ENCODE assay signal across 26 mouse cellular contexts in genomic region chr3:142233606-142234465, GRCm38 (mm10).
A peak's percentile ranks its signal among the peaks of the same experiment; 100 is the strongest.
DNase-seq lines count a peak whose midpoint lies in the region; ATAC-seq and TF ChIP-seq lines count a peak whose summit lies in the region.
"Had no signal": no experiment of that assay in that cellular context is flagged by ENCODE, and none has a peak within 500 bp of the region (broad histone marks: within the 10 kb centered on the region; RNA-seq: fewer than 3 reads in every experiment).

No protein-coding gene starts in this region.

- H3K9me3 ChIP-seq in forebrain, embryonic 12.5 days: no peaks in the 10 kb centered on the region
- no peaks in the 10 kb centered on the region for H3K9me3 ChIP-seq in forebrain, embryonic 11.5 days (ENCODE audit: control insufficient read depth, low read length)
- H3K9me3 ChIP-seq in embryonic facial prominence, embryonic 14.5 days (ENCODE audit: control insufficient read depth, low read length): no peaks in the 10 kb centered on the region
- no peaks in the 10 kb centered on the region for H3K9me3 ChIP-seq in forebrain, postnatal 0 days (ENCODE audit: low read length)
- H3K9me3 ChIP-seq: heart, embryonic 10.5 days; heart, embryonic 15.5 days; limb, embryonic 15.5 days; liver, embryonic 13.5 days; megakaryocyte, embryonic 14.5 days; neural tube, embryonic 13.5 days had no signal

- H3K4me2 ChIP-seq in forebrain, embryonic 12.5 days: no peak overlapping the region
- H3K4me2 ChIP-seq in forebrain, embryonic 11.5 days (ENCODE audit: low read depth, low read length, severe bottlenecking): no peak overlapping the region
- no peak overlapping the region for H3K4me2 ChIP-seq in embryonic facial prominence, embryonic 14.5 days (ENCODE audit: low read depth, low read length)
- no peak overlapping the region for H3K4me2 ChIP-seq in forebrain, postnatal 0 days (ENCODE audit: low read depth)
- H3K4me2 ChIP-seq: heart, embryonic 15.5 days; limb, embryonic 15.5 days; liver, embryonic 13.5 days; neural tube, embryonic 13.5 days had no signal

- H3K9ac ChIP-seq in forebrain, embryonic 12.5 days: no peak overlapping the region
- no peak overlapping the region for H3K9ac ChIP-seq in forebrain, embryonic 11.5 days (ENCODE audit: low read length)
- H3K9ac ChIP-seq in embryonic facial prominence, embryonic 14.5 days (ENCODE audit: low read depth, low read length): no peak overlapping the region
- H3K9ac ChIP-seq in forebrain, postnatal 0 days: no peak overlapping the region
- H3K9ac ChIP-seq: heart, embryonic 15.5 days; limb, embryonic 15.5 days; liver, embryonic 13.5 days; neural tube, embryonic 13.5 days had no signal

- H3K4me1 ChIP-seq in forebrain, embryonic 12.5 days: peaks cover 3% of the 10 kb centered on the region; the same call in 1 of the 2 replicates
- H3K4me1 ChIP-seq in forebrain, embryonic 11.5 days (replicated peaks; ENCODE audit: control insufficient read depth, insufficient read depth, low read length): peaks cover 4% of the 10 kb centered on the region; the same call in 1 of the 2 replicates
- H3K4me1 ChIP-seq in embryonic facial prominence, embryonic 14.5 days (ENCODE audit: control insufficient read depth, insufficient read depth, low read length): no peaks in the 10 kb centered on the region; the same call in 1 of the 2 replicates
- H3K4me1 ChIP-seq in forebrain, postnatal 0 days (ENCODE audit: insufficient read depth): no peaks in the 10 kb centered on the region
- H3K4me1 ChIP-seq: heart, embryonic 10.5 days; heart, embryonic 15.5 days; liver, embryonic 13.5 days; megakaryocyte, embryonic 14.5 days; neural tube, embryonic 13.5 days had no signal

- H3K27me3 ChIP-seq in forebrain, embryonic 12.5 days: no peaks in the 10 kb centered on the region
- H3K27me3 ChIP-seq in forebrain, embryonic 11.5 days (ENCODE audit: control insufficient read depth, insufficient read depth, low read length): no peaks in the 10 kb centered on the region
- H3K27me3 ChIP-seq in embryonic facial prominence, embryonic 14.5 days (replicated peaks; ENCODE audit: control insufficient read depth, insufficient read depth, low read length): no peaks in the 10 kb centered on the region
- H3K27me3 ChIP-seq in forebrain, postnatal 0 days (ENCODE audit: insufficient read depth, low read length): no peaks in the 10 kb centered on the region
- H3K27me3 ChIP-seq: heart, embryonic 15.5 days; liver, embryonic 13.5 days; megakaryocyte, embryonic 14.5 days; neural tube, embryonic 13.5 days; Patski had no signal

- peak; percentile 22; the same call in 1 of the 2 replicates for ATAC-seq in forebrain, embryonic 12.5 days (ENCODE audit: low FRiP score)
- ATAC-seq in forebrain, embryonic 11.5 days (replicated peaks; ENCODE audit: low FRiP score): no peak
- ATAC-seq in embryonic facial prominence, embryonic 14.5 days (ENCODE audit: low read depth): peak; percentile 53; the same call in 1 of the 2 replicates
- peak; percentile 57 for ATAC-seq in forebrain, postnatal 0 days
- no peak for ATAC-seq in granulocyte monocyte progenitor cell, adult 5-6 weeks (replicated peaks; ENCODE audit: poor library complexity, severe bottlenecking)
- ATAC-seq: intestine, embryonic 16.5 days; lung, postnatal 0 days; Patski had no signal

- DNase-seq in forebrain, embryonic 11.5 days (ENCODE audit: low spot score): no peak
- peak; percentile 51 for DNase-seq in embryonic facial prominence, embryonic 14.5 days (ENCODE audit: low spot score)
- peak; percentile 22 for DNase-seq in forebrain, postnatal 0 days
- DNase-seq in mesoderm, embryonic 11.5 days (ENCODE audit: low read depth, low spot score): peak; percentile 26
- no peak for DNase-seq in kidney, postnatal 25 days
- DNase-seq: adrenal gland, postnatal 10 days; cerebellum, adult 11-12 months; cerebellum, adult 9-11 months; heart, adult 11 months; kidney, adult 8-10 months; layer of hippocampus, adult 9-11 months; liver, embryonic 13.5 days; lung, adult 18-20 months; midbrain, embryonic 14.5 days; right cerebral cortex, postnatal 14 days had no signal

- no peak overlapping the region for H3K4me3 ChIP-seq in forebrain, embryonic 12.5 days (replicated peaks)
- H3K4me3 ChIP-seq in forebrain, embryonic 11.5 days (ENCODE audit: low read depth, low read length): no peak overlapping the region
- no peak overlapping the region for H3K4me3 ChIP-seq in embryonic facial prominence, embryonic 14.5 days (ENCODE audit: low read depth, low read length)
- no peak overlapping the region for H3K4me3 ChIP-seq in forebrain, postnatal 0 days (ENCODE audit: low read depth, low read length)
- H3K4me3 ChIP-seq: heart, embryonic 10.5 days; heart, embryonic 15.5 days; limb, embryonic 15.5 days; liver, embryonic 13.5 days; megakaryocyte, embryonic 14.5 days; neural tube, embryonic 13.5 days had no signal

- TF ChIP-seq CTCF in forebrain, postnatal 0 days (IDR thresholded peaks at IDR 0.05; ENCODE audit: low read depth): no peak

- H3K27ac ChIP-seq in forebrain, embryonic 12.5 days: no peak overlapping the region
- no peak overlapping the region for H3K27ac ChIP-seq in forebrain, embryonic 11.5 days (ENCODE audit: low read depth, low read length)
- no peak overlapping the region for H3K27ac ChIP-seq in embryonic facial prominence, embryonic 14.5 days (replicated peaks; ENCODE audit: low read depth, low read length)
- no peak overlapping the region for H3K27ac ChIP-seq in forebrain, postnatal 0 days (ENCODE audit: low read depth, low read length)
- H3K27ac ChIP-seq: heart, embryonic 10.5 days; heart, embryonic 15.5 days; kidney, postnatal 0 days; limb, embryonic 15.5 days; liver, embryonic 13.5 days; neural tube, embryonic 13.5 days had no signal

- no peaks in the 10 kb centered on the region for H3K36me3 ChIP-seq in forebrain, embryonic 12.5 days (replicated peaks)
- no peaks in the 10 kb centered on the region for H3K36me3 ChIP-seq in forebrain, embryonic 11.5 days (ENCODE audit: control insufficient read depth, insufficient read depth, low read length)
- no peaks in the 10 kb centered on the region for H3K36me3 ChIP-seq in embryonic facial prominence, embryonic 14.5 days (ENCODE audit: control insufficient read depth, insufficient read depth, low read length)
- H3K36me3 ChIP-seq in forebrain, postnatal 0 days (ENCODE audit: insufficient read depth): no peaks in the 10 kb centered on the region
- H3K36me3 ChIP-seq: heart, embryonic 15.5 days; limb, embryonic 15.5 days; liver, embryonic 13.5 days; neural tube, embryonic 13.5 days had no signal

- WGBS in forebrain, embryonic 12.5 days: 82% methylated on average over 16 of the region's 16 CpGs
- 89% methylated on average over 16 of the region's 16 CpGs for WGBS in forebrain, embryonic 11.5 days
- 59% methylated on average over 16 of the region's 16 CpGs for whole genome bisulfite sequencing in embryonic facial prominence, embryonic 14.5 days
- WGBS in forebrain, postnatal 0 days: 63% methylated on average over 16 of the region's 16 CpGs

Comparison
In these comparisons a context has a peak if more than half of its experiments do, and no peak if none do; other contexts are left out.
1. ATAC-seq: peak in forebrain, embryonic 12.5 days (single experiment), embryonic facial prominence, embryonic 14.5 days (single experiment) and forebrain, postnatal 0 days (single experiment); none in forebrain, embryonic 11.5 days (single experiment) and granulocyte monocyte progenitor cell, adult 5-6 weeks (single experiment).
2. DNase-seq: peak in embryonic facial prominence, embryonic 14.5 days (single experiment), forebrain, postnatal 0 days (single experiment) and mesoderm, embryonic 11.5 days (single experiment); none in forebrain, embryonic 11.5 days (single experiment) and kidney, postnatal 25 days (0 of 2).